Mouse (Mus musculus): ENCODE measurements around the gene Dnajc30.
"Not testable (repeated sequence)": the region's sequence is repeated elsewhere in the genome, so short reads cannot be mapped to it uniquely, and the experiment has no call there.

Dnajc30 gene

DNA sequence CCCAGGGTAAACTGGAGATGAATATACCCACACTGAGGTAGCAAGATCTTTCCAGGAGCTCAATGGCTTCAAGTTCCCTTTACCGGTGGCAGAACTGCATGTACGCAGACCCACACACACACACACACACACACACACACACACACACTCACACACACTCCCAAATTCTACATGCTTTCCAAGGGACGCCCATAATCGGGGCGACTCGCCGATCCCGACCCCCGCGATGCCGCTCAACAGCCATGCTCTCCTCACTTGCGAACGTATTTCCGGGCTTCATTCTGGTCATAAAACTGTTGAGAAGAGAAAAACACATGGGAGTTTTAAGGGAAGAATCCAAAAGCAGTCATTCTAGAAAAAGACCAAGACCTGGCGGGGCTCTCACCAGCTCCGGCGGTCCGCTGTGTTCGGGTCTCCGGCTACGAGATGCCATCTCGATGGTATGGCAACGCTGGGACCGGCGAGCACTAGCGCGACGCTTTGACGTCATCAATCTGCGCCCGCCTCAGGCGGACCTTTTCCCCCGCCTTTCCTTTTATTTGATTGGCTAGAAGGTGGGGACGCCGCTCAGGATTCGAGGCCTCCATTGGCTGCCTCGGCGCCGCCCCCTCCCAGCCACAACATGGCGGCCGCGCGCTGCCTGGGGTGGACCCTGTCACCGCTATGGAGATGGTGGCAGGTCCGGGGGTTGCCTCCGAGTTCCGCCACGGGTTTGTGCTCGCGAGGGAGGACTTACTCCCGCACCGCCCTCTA is at the start of gene Dnajc30:
Gene Dnajc30 (plus strand): TSS at position 574 of the 753 bp plus-strand sequence.
- peak; percentile 98 for DNase-seq

DNA sequence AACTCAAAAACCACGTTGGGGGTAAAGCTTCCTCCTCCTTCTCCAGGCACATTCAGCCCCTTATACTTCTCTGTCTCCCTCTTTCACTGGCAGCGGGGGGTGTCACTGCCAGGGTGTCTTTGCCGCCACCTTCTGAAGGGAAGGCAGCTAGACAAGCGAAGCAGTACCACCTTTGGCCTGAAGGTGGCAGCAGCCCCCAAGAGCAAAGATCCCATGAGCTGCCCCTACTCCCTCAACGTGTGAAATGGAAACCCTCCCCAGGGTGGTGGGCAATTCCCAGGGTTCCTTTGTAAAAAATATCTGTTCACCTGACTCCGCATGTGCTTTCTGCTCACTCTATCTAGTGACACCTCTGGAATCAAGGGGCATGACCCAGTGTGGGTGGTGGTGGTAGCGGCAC is 48.5 kb upstream of the Dnajc30 start:
- peak; percentile 89 for DNase-seq

DNA sequence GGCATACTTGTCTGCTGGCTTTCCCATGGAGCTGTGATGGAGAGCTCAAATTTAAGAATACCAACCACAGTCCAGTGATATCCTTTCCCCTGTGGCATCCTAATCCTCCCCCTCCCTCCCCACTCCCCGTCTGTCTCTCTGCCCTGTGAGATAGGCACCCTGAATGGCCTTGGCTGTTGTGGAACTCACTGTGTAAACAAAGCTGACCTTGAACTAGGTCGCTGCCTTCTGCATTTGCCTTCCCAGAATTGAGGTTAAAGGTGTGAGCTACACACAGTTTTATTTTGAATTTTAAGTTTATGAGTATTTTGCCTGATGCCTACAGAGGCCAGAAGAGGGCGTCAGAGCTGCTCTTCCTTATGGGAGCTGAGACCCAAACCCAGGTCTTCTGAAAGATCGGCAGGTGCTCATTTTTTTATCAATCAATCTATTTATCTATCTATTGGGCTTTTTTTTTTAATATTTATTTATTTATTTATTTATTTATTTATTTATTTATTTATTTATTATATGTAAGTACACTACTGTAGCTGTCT is 47.7 kb upstream of the Dnajc30 start:
- DNase-seq: no peak

DNA sequence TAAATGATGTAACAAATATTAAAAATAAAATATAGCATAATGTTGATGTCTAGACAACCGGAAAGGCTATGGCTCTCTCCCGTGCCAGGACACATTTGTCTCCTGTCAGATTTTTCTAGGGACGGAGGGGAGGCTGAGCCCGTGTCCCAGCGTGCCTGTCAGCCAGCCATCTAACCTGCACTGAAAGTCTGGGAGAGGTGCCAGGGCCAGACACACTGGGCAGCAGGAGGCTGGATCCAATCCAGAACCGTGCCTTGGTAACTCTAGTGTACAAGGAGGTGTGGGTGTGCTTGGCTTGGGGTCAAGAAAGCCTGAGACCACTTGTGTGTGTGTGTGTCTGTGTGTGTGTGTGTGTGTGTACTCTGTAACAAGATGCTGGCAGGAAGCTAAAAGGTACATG is 42.2 kb upstream of the Dnajc30 start:
- peak; percentile 93 for DNase-seq

DNA sequence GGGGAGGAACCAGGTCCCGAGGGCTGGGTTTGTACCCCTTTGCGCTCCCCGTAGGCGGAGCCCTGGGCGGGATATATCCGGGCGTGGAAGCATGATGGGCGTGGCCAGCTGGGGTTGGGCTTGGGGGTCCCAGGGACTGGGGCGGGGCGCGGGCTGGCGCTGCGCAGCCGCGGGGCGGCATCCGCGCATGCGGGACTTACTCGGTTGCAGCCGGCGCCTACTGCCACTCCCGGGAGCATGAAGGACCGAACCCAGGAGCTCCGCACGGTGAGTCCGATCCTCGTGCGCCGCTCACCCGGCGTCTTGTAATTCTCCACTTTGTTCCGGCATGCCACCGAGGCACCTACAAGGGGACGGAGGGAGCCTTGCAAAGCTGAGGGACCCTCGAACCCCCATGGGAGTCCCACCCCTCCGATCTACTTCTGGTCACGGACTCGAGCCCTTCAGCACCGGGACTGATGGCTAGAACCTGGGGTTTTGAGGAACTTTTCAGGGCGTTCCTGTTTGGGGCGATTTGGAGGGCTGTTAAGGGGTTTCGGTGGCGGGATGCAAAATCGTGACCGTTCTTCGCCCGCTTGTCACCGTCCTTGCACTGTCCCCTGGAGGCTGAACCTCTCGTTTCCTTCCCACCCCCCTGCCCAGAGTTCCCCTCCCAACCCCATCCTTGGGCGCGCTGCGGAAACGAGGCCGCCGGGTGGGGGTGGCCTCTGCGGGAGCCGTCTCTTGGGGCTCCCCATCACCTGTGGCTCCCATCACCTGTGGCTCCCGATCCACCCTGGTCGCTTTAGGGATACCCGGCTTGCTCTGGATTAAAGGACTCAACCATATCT is 40.4 kb upstream of the Dnajc30 start, which contains the start of gene Stx1a:
Gene Stx1a (plus strand): TSS at position 139 of the 830 bp plus-strand sequence.
- peak; percentile 94 for DNase-seq

DNA sequence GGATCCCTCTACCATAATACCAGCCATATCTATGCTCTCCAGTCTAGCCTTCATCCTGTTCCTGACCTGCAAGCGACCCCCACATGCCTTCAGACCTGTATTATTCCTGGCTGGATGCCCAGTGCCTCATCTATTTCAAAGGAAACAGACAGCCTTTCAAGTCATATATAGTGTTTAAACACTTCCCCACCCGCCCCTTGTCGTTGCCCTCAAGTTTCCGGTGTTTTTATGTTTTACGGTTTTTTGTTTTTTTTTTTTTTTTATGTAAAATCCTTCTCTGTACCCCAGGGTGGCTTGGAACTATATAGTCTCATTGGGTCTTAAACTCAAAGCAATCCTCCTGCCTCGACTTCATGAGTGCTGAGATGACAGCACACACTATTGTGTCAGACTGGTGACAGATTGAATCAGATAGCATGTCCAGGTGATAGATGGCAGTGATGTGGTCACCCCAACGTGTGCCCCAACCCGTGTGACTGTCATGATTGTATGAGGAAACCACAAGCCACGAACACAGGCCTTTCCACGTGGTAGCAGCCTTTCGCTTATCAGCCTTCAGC is 39.3 kb upstream of the Dnajc30 start:
- DNase-seq: peak; percentile 63

DNA sequence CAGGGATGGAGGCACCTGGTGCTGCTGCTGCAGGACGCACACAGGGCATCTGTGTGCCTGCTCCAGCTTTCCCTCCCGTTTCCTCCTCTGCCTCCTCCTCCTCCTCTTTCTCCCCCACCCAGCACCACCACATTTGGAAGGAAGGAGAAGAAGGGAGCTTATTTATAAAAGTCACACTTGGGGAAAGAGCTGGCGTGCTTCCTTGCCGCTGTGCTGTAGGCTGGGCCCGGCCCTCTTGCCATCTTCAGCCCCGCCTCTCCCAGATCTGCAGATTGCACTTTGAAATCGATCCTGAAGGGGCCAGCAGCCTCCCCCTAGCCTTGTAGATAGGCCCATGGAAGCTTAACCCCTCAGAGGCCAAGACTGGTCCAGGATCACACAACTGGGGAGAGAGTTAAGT is 38.1 kb upstream of the Dnajc30 start:
- no peak for DNase-seq

DNA sequence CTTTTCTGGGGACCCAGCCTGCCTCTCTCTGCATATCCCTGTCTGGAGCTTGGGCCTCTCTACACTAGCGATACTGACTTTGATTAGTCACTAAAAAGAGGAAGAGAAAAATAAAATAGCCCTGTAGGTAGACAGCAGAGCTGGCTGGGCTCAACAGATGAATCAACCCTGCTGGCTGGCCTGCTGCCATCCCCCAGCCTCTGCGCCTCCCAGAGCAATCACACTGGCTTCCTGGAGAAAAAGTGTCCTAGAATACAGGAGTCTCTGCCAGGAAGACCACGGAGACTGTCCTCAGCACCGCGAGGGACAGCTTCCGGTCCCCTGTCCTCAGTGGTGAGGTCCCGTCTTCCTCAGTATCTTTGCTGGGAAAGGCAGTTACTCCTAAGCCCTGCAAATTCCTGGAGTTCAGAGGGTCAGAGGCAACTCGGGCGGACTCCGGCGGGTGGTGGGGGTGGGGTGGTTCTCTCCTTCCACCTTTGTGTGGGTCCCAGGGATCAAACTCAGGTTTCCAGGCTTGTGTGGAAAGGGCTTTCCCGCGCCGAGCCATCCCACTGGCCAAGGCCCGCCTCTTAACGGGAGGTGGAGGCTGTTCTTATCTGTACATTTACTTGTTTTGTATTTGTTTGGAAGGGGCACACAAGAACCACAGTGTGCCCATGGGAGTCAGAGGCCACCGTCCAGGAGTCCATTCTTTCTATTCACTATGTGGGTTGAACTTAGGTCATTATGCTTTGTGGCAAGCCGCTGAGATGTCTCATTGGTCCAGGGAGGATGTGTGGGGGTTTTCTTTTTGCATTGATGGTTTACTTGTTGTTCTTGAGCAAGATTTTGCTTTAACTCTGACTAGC is 34.8 kb upstream of the Dnajc30 start:
- peak; percentile 74 for DNase-seq

DNA sequence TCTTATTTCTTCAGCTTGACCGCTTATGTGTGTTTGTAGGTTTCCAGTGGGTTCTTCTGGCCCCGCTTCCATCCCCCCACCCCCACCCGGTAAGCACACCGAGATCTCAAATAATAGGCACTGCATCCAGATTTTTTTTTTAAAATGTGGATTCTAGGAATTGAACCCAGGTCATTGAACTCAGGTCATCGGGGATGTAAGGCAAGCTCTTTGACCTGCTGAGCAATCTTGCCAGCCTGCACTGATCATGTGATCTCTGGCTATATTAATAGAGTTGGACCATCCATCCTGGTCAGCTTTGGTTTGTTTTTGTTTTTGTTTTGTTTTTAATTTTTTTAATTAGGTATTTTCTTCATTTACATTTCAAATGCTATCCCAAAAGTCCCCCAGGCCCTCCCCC is 31.4 kb upstream of the Dnajc30 start:
- DNase-seq: no peak

DNA sequence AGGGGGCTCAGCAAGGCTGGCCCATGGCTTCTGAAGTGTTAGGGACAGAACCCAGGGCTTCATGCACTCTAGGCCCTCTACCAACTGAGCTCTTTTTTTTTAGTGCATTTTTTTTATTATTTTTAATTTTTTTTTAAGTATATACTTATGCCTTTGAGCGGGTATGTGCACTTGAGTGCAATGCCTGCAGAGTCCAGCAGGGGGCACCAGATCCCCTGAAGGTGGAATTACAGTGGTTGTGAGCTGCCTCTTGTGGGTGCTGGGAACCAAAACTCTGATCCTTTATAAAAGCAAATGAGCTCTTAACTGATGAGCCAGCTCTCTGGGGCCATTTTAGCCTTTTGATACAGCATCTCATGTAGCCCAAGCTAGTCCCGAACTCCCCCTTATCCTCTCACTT is 29.4 kb upstream of the Dnajc30 start:
- DNase-seq: no peak

DNA sequence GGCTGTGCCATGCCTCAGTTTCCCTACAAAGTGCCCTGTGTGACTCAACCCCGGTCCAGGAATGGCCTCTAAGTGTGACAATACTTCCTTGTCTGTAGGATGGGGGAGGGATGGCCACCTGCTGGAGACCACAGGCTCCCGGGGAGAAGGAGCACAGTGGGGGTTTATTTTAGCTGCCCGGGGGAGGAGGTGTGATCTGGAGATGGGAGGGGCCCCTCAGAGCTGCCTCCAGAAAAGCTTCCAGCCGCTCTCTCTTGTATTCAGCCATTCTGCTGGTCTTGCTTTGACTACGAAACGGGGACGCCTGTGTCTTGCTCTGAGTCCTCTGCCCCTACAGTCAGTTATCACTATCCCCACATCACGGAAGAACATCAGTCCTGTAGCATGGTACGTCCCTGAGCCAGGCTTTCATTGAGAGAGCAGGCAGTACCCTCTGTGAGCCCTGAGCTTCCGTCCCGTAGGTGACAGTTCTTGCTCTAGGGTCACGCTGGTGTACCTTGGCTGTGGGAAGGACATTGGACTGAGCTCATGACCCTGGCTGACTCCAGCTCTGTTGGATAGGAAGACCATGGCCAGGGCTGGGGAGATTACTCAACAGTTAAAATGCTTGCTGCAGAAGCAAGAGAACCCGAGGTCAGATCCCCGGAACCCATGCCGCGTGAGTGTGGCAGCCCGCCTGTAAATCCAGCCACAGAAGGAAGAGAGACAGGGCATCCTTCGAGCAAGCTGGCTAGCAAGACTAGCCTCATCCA is 28.2 kb upstream of the Dnajc30 start:
- DNase-seq: no peak

DNA sequence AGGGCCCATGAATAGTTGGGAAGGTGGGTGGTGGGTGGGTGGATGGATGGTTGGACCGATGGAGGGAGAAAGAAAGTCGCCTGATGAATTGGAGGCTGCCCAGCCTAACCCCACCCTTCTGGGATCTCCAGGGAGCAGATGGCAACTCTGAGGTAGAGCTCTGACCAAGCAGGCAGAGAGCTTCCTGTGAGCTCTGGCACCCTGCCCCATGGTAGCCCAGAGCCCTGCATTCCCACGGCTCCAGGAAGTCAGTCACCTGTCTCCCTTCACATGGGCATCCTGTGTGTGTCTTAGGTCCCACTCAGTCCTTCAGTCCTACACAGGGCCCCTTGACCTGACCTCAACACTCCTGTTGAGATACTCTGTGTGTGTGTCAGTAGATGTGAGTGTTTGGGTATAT is 26.1 kb upstream of the Dnajc30 start:
- no peak for DNase-seq

DNA sequence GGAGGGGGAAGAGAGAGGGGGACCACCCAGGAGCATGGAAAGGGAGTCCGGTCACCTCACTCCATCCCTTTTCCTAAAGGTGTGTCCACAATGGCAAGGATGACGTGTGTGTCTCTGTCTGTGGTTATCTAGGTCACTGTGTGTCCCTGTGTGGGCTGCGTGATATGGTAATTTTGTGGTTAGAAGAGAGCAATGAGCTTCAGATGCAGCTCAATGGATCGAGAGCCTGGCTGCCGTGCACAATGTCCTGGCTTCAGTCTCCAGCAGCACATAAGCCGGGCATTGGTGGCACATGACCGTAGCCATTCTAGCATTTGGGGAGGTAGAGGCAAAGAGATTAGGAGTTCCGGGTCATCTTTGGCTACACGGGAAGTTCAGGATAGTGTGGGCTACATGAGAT is 24.5 kb upstream of the Dnajc30 start:
- no peak for DNase-seq

DNA sequence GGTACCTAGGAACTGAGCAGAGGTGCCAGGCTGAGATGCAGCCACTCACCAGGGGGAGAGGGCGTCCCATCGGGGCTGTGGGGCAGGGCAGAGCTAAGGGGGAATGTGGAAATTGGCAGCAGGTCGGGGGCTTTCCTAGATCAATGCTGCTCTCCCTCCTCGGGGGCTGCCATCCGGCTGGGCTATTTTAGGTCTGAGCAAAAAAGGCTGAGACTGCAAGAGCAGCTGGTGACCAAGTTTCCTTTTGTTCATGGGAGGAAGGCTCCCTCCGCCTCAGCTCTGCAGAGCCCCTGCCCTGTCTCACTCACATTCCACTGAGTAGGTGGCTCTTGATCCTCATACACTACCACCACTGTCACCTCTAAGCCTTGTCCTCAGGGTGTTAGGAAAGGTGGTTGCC is 23.9 kb upstream of the Dnajc30 start:
- no peak for DNase-seq

DNA sequence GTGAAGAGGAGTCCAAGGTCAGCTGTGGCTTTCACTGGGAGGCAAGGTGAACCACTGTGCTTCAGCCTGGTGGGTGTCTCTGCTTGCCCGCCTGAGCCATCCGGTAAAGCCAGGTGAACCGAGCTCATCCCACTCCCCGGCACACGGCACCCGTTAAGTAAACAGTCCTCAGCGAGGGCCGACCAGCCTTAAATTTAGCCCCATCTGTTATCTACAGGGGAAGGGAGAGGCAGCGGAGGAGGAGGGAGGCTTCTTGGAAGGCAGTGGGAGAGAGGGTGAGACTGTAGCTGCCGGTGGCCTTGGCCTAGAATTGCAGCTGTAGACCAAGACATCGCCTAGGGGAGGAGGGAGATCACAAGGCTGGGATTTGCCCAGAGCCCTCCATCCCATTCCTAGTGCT is 23.2 kb upstream of the Dnajc30 start:
- no peak for DNase-seq

DNA sequence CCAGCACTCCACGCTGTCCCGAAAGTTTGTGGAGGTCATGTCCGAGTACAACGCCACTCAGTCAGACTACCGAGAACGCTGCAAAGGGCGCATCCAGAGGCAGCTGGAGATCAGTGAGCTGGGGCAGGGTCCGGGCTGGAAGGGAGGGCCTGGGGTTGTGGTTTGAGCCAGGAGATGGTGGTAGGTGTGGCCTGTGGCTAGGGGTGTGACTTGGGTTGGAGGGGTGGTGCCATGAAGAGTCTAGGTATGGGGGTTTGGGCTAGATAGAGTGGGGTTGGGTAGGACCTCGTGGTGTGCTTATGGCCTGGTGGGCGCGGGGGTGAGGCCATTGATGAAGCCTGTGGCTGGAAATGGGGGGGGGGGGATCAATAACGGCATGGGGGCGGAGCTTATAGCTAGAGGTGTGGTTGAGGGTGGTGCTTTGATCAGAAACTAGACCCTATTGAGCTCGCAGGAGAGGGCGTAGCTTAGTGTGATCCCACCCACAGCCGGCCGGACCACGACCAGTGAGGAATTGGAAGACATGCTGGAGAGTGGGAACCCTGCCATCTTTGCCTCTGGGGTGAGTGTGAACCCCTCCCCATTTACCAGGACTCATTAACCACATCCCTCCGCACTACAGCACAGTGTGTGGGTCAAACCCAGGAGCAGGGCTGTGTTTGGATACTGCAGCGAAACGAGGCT is 21.8 kb upstream of the Dnajc30 start:
- DNase-seq: no peak

DNA sequence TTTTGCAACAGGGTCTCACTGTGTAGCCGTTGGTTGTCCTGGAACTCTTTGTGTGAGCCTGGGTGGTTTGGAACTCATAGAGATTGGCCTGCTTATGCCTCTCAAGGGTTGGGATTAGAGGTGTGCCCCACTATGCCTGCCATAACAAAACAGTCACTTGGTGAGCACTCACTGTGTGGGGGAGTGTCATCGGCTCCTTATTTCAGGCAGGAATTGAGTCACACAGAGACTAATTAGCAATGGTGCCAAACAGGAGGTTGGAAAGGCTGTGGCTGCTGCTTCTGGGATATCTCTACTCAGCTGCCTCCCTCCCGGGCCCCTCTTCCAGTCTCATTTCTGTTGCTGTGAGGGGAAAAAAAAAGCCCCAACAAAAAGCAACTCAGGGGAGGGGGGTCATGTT is 19.4 kb upstream of the Dnajc30 start:
- no peak for DNase-seq

DNA sequence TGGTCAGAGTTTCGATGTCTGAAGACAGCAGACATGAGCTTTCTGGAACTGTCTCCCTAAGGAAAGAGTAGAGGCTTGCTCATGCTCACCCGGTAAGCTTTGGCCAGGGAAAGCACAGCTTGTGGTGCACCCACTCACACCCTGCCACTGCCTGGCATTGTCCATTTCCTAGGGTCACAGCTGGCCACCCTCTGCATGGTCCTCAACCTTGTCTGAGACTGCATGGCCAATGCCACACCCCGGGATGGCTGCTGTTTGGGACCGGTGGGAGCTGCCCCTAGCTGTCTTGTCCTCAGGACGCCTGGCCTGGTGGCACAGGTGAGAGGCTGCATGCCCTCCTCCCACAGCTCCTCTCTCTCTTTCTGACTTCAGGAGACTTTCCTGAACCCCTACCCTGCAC is 15.5 kb upstream of the Dnajc30 start:
- DNase-seq: no peak

DNA sequence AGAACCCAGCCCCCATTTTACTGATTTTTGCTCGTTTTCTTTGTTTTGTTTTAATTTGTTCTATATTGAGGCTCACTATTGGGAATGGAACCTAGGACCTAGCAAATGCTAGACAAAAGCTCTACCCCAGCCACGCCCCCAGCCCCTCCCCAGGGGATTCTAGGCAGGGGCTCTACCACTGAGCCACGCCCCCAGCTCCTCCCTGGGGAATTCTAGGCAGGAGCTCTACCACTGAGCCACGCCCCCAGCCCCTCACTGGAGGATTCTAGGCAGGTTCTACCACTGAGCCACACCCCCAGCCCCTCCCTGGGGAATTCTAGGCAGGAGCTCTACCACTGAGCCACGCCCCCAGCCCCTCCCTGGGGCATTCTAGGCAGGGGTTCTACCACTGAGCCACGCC is 14.7 kb upstream of the Dnajc30 start:
- not testable (repeated sequence) for DNase-seq

DNA sequence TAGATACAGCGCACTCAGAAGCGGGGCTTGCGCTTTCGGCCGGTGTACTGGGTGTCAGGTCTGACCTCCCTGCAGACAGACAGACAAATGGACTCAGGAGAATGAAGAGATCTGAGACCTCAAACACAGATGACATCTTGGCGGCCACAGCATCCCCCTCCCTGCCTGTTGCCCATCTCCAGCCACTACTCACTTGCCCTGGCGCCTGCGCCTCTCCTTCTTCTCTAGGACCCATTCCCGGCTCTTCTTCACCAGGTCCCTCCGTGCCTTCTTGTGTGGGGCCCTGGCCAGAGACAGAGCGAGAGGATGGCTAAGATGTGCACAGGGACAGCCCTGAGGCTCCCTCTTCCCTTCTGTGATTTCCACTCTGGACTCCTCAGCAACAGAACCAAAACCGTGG is 10.6 kb upstream of the Dnajc30 start:
- DNase-seq: no peak

DNA sequence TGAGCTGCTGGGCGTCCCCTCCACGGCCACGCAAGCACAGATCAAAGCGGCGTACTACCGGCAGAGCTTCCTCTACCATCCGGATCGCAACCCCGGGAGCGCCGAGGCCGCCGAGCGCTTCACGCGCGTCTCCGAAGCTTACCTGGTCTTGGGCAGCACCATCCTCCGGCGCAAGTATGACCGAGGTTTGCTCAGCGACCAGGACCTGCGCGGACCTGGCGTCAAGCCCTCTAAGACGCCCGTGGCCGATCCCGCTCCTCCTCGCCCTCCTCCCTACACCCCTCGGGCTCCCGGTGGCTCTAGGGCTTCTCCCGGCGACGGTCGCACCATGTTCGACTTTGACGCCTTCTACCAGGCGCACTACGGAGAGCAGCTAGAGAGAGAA is 372 bp downstream of the Dnajc30 start:
- DNase-seq: no peak
